Mouse (Mus musculus) intestine, embryonic 16.5 days (tissue): ENCODE results near the gene Zfp575. TPM values are rescaled to one million over a fixed set of nuclear protein-coding genes. Genes with fewer than 3 reads are reported as not detected.

Experiments
- ATAC-seq: fragments of 200-750 bp; cut with Nextera tagmentation; 2 replicates; pipeline ENCODE4 v1.8.0; 2017; ENCODE audit warnings: moderate TSS enrichment, moderate library complexity
- H3K27ac ChIP-seq: fragments of 300-500 bp; sonication (generic); 2 replicates; pipeline ENCODE4 v1.5.1; 2014; ENCODE audit warnings: mild to moderate bottlenecking, low read length
- H3K27me3 ChIP-seq: fragments of 300-500 bp; sonication (generic); replicated peaks from 2 replicates; pipeline ENCODE4 v1.6.1; 2014; ENCODE audit warnings: low read length, control low read depth, mixed read lengths; ENCODE audit not compliant: control insufficient read depth, insufficient read depth
- H3K36me3 ChIP-seq: fragments of 300-500 bp; sonication (generic); 2 replicates; pipeline ENCODE4 v1.6.1; 2014; ENCODE audit warnings: low read length, control low read depth; ENCODE audit not compliant: control insufficient read depth, insufficient read depth
- H3K4me1 ChIP-seq: fragments of 300-500 bp; sonication (generic); 2 replicates; pipeline ENCODE4 v1.6.1; 2014; ENCODE audit warnings: low read length, control low read depth, mixed read lengths; ENCODE audit not compliant: control insufficient read depth, insufficient read depth
- H3K4me2 ChIP-seq: fragments of 300-500 bp; sonication (generic); 2 replicates; pipeline ENCODE4 v1.6.1; 2014; ENCODE audit warnings: low read depth, low read length, control low read depth
- H3K4me3 ChIP-seq: fragments of 300-500 bp; sonication (generic); 2 replicates; pipeline ENCODE4 v1.5.1; 2014; ENCODE audit warnings: mild to moderate bottlenecking, low read length
- H3K9ac ChIP-seq: fragments of 300-500 bp; sonication (generic); 2 replicates; pipeline ENCODE4 v1.6.1; 2014; ENCODE audit warnings: low read depth, low read length
- H3K9me3 ChIP-seq: fragments of 300-500 bp; sonication (generic); 2 replicates; pipeline ENCODE4 v1.6.1; 2016; ENCODE audit warnings: low read length, control low read depth; ENCODE audit not compliant: control insufficient read depth
- WGBS: fragments of 180-500 bp; shearing (Covaris S2); extraction: QIAGEN DNeasy Blood & Tissue Kit; methylation state at CpG from one replicate; pipeline ENCODE4 v1.1.7; 2014; 5-methylcytosine and 5-hydroxymethylcytosine counted together
- polyA plus RNA-seq: library from polyadenylated mRNA; unstranded; fragments of >200 nt; fragmentation: Nextera tagmentation; extraction: Ambion mirVana; gene quantifications from 2 replicates; pipeline ENCODE4 v1.2.1, GENCODE M21; 2015

The Zfp575 gene
- polyA plus RNA-seq, 1 experiment from 2014 or later = 3.1 TPM

DNA sequence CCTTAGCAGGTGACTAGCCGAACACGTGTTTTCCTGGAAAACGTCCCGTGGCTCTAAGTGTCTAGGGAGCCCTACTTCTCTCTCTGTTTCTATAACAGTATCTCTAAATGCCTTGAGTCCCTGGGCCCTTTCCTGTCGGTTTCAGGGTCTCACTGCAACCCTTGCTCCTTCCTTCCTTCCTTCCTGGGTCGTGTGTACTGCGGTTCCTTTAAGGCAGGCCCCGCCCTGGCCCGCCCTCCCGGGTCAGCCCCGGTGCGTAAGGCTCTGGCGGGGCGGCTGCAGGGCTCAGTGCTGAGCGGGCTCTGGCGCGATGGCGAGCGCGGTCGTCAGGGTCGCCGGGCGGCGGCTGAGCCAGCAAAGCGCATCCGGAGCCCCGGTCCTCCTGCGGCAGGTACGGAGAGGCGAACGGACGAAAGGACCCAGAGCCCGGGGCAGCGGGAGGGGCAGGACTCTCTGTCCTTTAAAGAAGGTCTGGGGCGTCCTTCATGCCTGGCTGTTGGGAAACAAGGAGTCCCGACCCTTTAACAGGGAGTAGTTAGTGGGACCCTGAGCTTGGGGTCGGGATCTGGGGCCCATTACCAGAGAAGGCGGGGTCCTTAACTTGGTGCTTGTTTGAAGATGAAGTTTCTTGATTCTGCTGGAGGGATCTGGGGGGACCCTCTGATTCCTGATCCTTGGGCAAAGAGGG lies 6.3 kb upstream of the Zfp575 start:
- H3K9me3 ChIP-seq = no peaks in the 10 kb centered on the region
- H3K4me1 ChIP-seq = peaks cover 12% of the 10 kb centered on the region
- peak overlapping the region; percentile 72 for H3K9ac ChIP-seq
- H3K4me3 ChIP-seq = peak overlapping the region; percentile 64
- no peaks in the 10 kb centered on the region for H3K36me3 ChIP-seq
- ATAC-seq = peak; percentile 93
- peak overlapping the region; percentile 51 for H3K27ac ChIP-seq
- WGBS = 2% methylated on average over 38 of the region's 39 CpGs
- peak overlapping the region; percentile 83 for H3K4me2 ChIP-seq
- no peaks in the 10 kb centered on the region for H3K27me3 ChIP-seq

DNA sequence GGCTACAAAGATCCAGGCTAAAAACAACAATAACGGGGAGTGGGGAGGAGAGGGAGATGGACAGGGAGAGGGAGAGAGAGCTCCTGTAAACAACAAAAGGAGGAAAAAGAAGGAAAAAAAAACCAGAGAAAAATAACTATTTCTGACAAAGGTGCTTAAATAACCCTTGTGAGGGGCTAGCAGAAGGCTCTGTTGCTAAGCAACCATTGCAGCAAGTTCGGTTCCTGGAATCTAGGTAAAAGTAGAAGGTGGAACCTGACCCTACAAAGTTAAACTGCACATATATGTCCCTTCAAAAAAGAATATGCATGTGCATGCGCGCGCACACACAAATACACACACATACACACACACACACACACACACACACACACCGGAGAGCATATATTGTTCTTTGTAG lies 5.3 kb upstream of the Zfp575 start:
- no peaks in the 10 kb centered on the region for H3K9me3 ChIP-seq
- peaks cover 17% of the 10 kb centered on the region for H3K4me1 ChIP-seq
- H3K27ac ChIP-seq = no peak overlapping the region
- H3K9ac ChIP-seq = no peak overlapping the region
- no peaks in the 10 kb centered on the region for H3K27me3 ChIP-seq
- no peak overlapping the region for H3K4me2 ChIP-seq
- 80% methylated on average over 6 of the region's 6 CpGs for WGBS
- H3K36me3 ChIP-seq = no peaks in the 10 kb centered on the region
- no peak for ATAC-seq
- H3K4me3 ChIP-seq = no peak overlapping the region

DNA sequence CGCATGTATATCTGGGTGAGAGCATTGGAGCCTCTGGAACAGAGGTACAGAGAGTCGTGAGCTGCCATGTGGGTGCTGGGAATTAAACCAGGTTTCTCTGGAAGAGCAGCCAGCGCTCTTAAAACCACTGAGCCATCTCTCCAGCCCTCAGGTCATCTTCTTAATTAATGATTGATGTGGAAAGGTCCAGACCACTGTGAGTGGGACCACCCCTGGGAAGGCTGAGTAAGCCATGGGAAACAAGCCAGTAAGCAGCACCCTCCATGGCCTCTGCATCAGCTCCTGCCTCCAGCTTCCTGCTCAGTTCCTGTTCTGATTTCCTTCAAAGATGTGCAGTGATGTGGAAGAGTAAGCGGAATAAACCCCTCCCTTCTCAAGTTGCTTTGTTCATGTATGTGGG lies 4.7 kb upstream of the Zfp575 start:
- no peak overlapping the region for H3K4me2 ChIP-seq
- no peak overlapping the region for H3K9ac ChIP-seq
- no peaks in the 10 kb centered on the region for H3K9me3 ChIP-seq
- no peaks in the 10 kb centered on the region for H3K27me3 ChIP-seq
- ATAC-seq = no peak
- peaks cover 23% of the 10 kb centered on the region for H3K4me1 ChIP-seq
- WGBS = 55% methylated on average over 4 of the region's 4 CpGs
- H3K4me3 ChIP-seq = no peak overlapping the region
- no peak overlapping the region for H3K27ac ChIP-seq
- no peaks in the 10 kb centered on the region for H3K36me3 ChIP-seq

DNA sequence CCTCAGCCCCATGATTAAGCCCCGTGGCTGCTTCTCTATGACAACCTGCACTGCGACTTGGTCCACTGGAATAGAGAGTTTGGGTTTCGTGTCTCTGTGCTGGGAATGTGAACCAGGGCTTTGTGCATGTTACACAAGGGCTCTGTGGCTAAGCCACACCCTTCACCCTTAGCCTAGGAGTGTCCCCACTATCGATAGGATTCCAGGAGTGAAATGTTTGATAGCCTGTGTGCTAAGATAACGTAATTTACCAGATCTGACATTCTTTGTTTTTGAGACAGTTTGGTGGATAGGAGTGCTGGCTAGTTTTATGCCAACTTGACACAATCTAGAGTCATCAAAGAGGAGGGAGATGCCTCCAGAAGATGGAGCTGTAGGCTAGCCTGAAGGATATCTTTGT lies 4.3 kb upstream of the Zfp575 start:
- H3K4me1 ChIP-seq = peaks cover 27% of the 10 kb centered on the region
- no peaks in the 10 kb centered on the region for H3K9me3 ChIP-seq
- no peak overlapping the region for H3K4me2 ChIP-seq
- ATAC-seq = no peak
- H3K36me3 ChIP-seq = no peaks in the 10 kb centered on the region
- H3K4me3 ChIP-seq = no peak overlapping the region
- WGBS = 56% methylated on average over 5 of the region's 5 CpGs
- H3K9ac ChIP-seq = no peak overlapping the region
- H3K27me3 ChIP-seq = no peaks in the 10 kb centered on the region
- H3K27ac ChIP-seq = no peak overlapping the region

DNA sequence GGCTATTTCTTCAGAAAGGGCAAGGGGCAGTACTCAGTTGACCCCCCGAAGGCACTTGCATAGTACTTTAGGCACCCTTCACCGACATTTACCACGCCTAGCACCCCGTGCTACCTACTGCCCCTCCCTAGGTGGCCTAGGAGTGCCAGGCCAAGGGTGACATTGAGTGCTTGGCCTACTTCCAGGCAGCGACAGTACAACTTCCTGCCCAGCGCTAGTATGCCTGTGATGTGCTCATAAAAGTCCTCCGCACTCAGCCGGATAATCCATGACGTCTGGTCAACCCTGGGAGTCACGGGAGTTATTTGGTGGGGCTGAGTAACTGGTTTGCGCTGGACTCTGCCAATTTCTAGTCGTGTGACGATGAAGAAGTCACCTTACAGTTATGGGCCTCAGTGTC lies 895 bp upstream of the Zfp575 start:
- 64% methylated on average over 13 of the region's 13 CpGs for WGBS
- H3K27ac ChIP-seq = no peak overlapping the region
- peak; percentile 47 for ATAC-seq

DNA sequence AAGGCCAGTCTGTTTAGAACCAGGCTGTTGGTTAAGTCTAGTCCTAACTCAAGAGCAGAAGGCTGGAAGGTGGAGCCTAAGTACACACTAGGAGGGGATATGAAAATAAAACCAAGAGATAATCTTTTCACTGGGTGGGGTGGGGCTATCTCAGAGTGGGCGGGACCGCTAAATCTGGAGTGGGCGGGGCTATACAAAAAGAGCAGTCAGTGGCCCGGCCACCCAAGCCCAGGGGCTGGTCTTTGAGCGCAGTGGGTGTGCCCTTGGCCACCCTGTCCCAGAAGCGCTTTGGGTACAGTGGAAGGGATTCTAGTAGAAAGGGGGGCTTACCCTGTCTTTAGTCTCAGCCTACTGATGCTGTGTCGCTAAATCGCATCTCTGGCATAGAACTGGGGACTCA lies 613 bp downstream of the Zfp575 start:
- peak overlapping the region; percentile 76 for H3K9ac ChIP-seq
- peaks cover 16% of the 10 kb centered on the region for H3K4me1 ChIP-seq
- no peak overlapping the region for H3K27ac ChIP-seq
- H3K4me3 ChIP-seq = peak overlapping the region; percentile 59
- H3K4me2 ChIP-seq = peak overlapping the region; percentile 78
- no peaks in the 10 kb centered on the region for H3K36me3 ChIP-seq
- 4% methylated on average over 8 of the region's 8 CpGs for WGBS
- H3K27me3 ChIP-seq = peaks cover 16% of the 10 kb centered on the region
- peak; percentile 77 for ATAC-seq
- H3K9me3 ChIP-seq = no peaks in the 10 kb centered on the region

More for the DNA sequence above, 895 bp upstream of the Zfp575 start:
- H3K4me1 ChIP-seq = peaks cover 16% of the 10 kb centered on the region
- H3K4me2 ChIP-seq = no peak overlapping the region
- H3K4me3 ChIP-seq = no peak overlapping the region
- no peak overlapping the region for H3K9ac ChIP-seq
- H3K36me3 ChIP-seq = no peaks in the 10 kb centered on the region
- peaks cover 16% of the 10 kb centered on the region for H3K27me3 ChIP-seq
- no peaks in the 10 kb centered on the region for H3K9me3 ChIP-seq

DNA sequence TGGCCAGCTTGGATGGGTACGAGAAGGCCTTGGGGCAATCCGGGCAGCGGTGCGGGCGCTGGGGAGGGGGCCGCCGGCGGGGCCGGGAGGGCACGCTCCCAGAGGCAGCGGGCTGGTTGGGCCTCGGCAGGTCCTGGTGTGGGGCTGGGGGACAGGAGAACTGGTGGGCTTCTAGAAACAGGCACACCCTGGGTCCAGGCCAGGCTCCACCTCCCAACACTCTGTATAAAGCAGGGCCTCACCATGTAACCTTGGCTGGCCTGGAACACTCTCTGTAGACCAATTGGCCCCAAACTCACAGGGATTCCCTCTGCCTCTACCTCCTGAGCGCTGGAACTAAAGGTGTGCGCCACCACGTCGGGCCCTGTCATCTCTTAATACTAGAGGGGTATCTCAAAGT lies 1.4 kb downstream of the Zfp575 start:
- 50% methylated on average over 16 of the region's 16 CpGs for WGBS
- Histone ChIP-seq H3K27me3 (peaks cover 16% of the 10 kb centered on the region), H3K36me3 (no peaks in the 10 kb centered on the region), H3K9me3 (no peaks in the 10 kb centered on the region), H3K4me1 (peaks cover 16% of the 10 kb centered on the region), H3K4me2 (no peak overlapping the region), H3K9ac (no peak overlapping the region), H3K4me3 (no peak overlapping the region), H3K27ac (no peak overlapping the region)
- no peak for ATAC-seq

DNA sequence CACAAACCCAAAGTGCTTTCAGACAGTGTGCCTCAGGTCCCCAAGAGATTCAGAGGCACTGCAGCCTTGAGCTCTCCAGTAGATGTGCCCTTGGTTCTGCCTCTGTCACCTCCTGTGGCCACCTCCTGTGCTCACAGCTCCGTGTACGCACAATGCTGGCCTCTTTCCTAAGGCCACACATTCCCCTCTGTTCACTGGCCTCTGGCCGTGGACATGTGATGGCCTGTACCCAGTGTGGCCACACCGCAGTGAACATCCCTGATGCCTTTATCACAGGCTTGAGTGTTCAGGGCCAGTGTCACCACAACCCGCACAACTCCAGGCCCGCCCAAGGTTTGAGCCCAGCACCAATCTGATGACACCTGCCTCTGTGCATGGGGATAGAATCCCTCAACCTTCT lies 2.6 kb downstream of the Zfp575 start:
- WGBS = 91% methylated on average over 6 of the region's 6 CpGs
- H3K4me3 ChIP-seq = no peak overlapping the region
- peaks cover 16% of the 10 kb centered on the region for H3K4me1 ChIP-seq
- no peak overlapping the region for H3K9ac ChIP-seq
- H3K27ac ChIP-seq = no peak overlapping the region
- no peaks in the 10 kb centered on the region for H3K9me3 ChIP-seq
- H3K36me3 ChIP-seq = no peaks in the 10 kb centered on the region
- peaks cover 16% of the 10 kb centered on the region for H3K27me3 ChIP-seq
- no peak for ATAC-seq
- H3K4me2 ChIP-seq = no peak overlapping the region

DNA sequence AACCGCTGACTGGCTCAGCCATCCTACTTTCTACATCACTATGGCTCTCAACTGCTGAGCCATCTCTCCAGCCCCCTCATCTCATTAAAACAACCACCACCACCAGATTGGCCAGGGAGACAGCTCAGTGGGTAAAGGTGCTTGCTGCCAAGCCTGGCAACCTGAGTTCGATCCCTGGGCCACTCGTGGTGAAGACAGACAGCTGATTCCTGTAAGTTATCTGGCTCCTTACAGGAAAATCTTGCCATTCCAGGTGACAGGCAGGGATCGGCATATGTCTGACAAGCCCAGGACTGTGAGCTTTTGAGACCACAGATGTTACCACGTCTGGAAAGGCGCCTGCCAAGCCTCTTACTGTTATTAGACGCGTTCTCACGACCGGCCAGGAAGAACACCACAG lies 9.6 kb downstream of the Zfp575 start:
- Histone ChIP-seq H3K36me3 (no peaks in the 10 kb centered on the region), H3K9ac (no peak overlapping the region), H3K4me3 (no peak overlapping the region), H3K4me1 (peaks cover 4% of the 10 kb centered on the region; the same call in 1 of the 2 replicates), H3K4me2 (no peak overlapping the region), H3K27me3 (no peaks in the 10 kb centered on the region), H3K9me3 (no peaks in the 10 kb centered on the region), H3K27ac (no peak overlapping the region)
- ATAC-seq = no peak
- 90% methylated on average over 10 of the region's 10 CpGs for WGBS
